Mouse (Mus musculus): Measurements from ENCODE around the gene Hist1h2ad. TPM values are rescaled to one million over a fixed set of nuclear protein-coding genes. Genes with fewer than 3 reads are reported as not detected.
"Not testable (repeated sequence)": the region's sequence is repeated elsewhere in the genome, so short reads cannot be mapped to it uniquely, and the experiment has no call there.

The Hist1h2ad gene
- polyA plus RNA-seq, 1 experiment from 2014 or later: 1.3 TPM

DNA sequence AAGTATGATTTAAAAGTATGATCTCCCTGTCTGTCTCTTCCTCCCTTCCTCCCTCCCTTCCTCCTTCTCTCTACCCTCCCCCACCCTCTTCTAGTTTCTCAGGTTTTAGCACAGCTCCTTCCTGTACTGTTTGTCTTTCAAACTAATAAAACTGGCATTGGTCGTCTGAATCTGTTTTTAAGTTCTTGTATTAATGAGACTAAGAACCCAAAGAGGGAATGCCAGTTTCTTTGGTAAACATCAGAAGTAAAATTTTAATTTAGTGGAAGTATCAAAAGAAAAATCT is 12.7 kb downstream of the Hist1h2ad start:
- WGBS: 5% methylated on average over 1 of the region's 1 CpGs
- H3K27me3 ChIP-seq (ENCODE audit: low read depth, poor library complexity, severe bottlenecking): no peaks in the 10 kb centered on the region
- no peaks in the 10 kb centered on the region for H3K36me3 ChIP-seq
- no peaks in the 10 kb centered on the region for H3K9me3 ChIP-seq (replicated peaks)
- peaks cover 31% of the 10 kb centered on the region for H3K4me1 ChIP-seq
- DNase-seq (ENCODE audit: low spot score): no peak
- H3K27ac ChIP-seq: peak overlapping the region; percentile 95
- peak overlapping the region; percentile 54 for H3K4me3 ChIP-seq

- H3K27me3 ChIP-seq (ENCODE audit: low read depth, poor library complexity, severe bottlenecking): no peaks in the 10 kb centered on the region
- no peak for DNase-seq (ENCODE audit: low spot score)
- H3K27ac ChIP-seq: 0 out of 2 replicates have a peak overlapping the region, but pooled peaks have one; percentile 5
- no peaks in the 10 kb centered on the region for H3K36me3 ChIP-seq
- 95% methylated on average over 7 of the region's 7 CpGs for WGBS
- H3K4me1 ChIP-seq: peaks cover 21% of the 10 kb centered on the region
- H3K4me3 ChIP-seq: no peak overlapping the region
- no peaks in the 10 kb centered on the region for H3K9me3 ChIP-seq (replicated peaks)
These were observed 17.0 kb downstream of the Hist1h2ad start for GRCm38 (mm10) chr13:23591206-23591605.

GRCm38 (mm10) chr13:23591886-23592285 is 17.7 kb downstream of the Hist1h2ad start:
- H3K27me3 ChIP-seq (ENCODE audit: low read depth, poor library complexity, severe bottlenecking); H3K4me3 ChIP-seq; DNase-seq (ENCODE audit: low spot score); H3K9me3 ChIP-seq (replicated peaks); H3K36me3 ChIP-seq: not testable (repeated sequence)
- Histone ChIP-seq H3K27ac (peak overlapping the region; percentile 9; the same call in 1 of the 2 replicates), H3K4me1 (peaks cover 14% of the 10 kb centered on the region)
- WGBS: 88% methylated on average over 7 of the region's 7 CpGs

GRCm38 (mm10) chr13:23592614-23593013 is 18.4 kb downstream of the Hist1h2ad start:
- Histone ChIP-seq H3K36me3 (no peaks in the 10 kb centered on the region), H3K4me1 (peaks cover 11% of the 10 kb centered on the region), H3K4me3 (no peak overlapping the region), H3K9me3 (replicated peaks) (no peaks in the 10 kb centered on the region), H3K27me3 (ENCODE audit: low read depth, poor library complexity, severe bottlenecking) (no peaks in the 10 kb centered on the region), H3K27ac (peak overlapping the region; percentile 32; the same call in 1 of the 2 replicates)
- DNase-seq (ENCODE audit: low spot score): no peak
- 76% methylated on average over 7 of the region's 7 CpGs for WGBS

DNA sequence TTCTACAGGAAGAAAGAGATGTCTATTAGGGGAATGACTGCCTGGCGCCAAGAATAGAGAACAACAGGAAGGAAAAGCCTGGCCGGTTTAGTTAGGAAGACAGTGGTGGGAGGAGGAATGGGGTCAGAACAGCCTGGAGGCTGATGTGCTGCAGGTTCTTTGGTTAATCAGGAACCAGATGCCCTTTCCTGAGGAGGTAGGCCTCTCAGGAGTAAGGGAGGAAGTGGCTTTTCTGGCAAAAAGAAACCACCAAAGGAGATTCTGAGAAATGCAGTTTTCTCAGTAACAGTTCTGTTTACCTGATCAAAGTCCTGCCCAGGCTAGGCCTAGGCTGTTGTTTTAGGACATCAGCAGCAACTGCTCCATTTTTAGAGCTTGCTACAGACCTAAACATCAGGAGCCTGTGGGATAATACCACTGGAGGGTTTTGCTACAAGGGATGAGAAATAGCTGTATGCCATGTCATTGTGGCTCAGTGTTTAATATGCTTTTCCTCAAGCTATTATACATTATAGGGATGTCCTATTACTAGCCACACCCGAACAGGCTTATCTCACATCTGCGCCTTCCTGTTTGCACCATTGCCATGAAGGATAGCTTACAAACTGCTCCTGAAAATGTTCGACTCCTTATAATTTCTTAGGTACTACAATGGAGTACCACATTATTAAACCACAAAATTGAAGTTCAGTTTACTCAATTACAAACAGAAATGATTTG is 19.0 kb downstream of the Hist1h2ad start:
- peak overlapping the region; percentile 32; the same call in 1 of the 2 replicates for H3K27ac ChIP-seq
- no peak for DNase-seq (ENCODE audit: low spot score)
- no peak overlapping the region for H3K4me3 ChIP-seq
- H3K36me3 ChIP-seq: no peaks in the 10 kb centered on the region
- H3K9me3 ChIP-seq (replicated peaks): no peaks in the 10 kb centered on the region
- H3K4me1 ChIP-seq: peaks cover 11% of the 10 kb centered on the region
- WGBS: 79% methylated on average over 5 of the region's 5 CpGs
- H3K27me3 ChIP-seq (ENCODE audit: low read depth, poor library complexity, severe bottlenecking): no peaks in the 10 kb centered on the region

GRCm38 (mm10) chr13:23595185-23595584 is 21.0 kb downstream of the Hist1h2ad start:
- no peak for DNase-seq (ENCODE audit: low spot score)
- Histone ChIP-seq H3K27me3 (ENCODE audit: low read depth, poor library complexity, severe bottlenecking) (no peaks in the 10 kb centered on the region), H3K36me3 (no peaks in the 10 kb centered on the region), H3K4me1 (peaks cover 11% of the 10 kb centered on the region), H3K27ac (no peak overlapping the region), H3K9me3 (replicated peaks) (no peaks in the 10 kb centered on the region), H3K4me3 (no peak overlapping the region)
- WGBS: 91% methylated on average over 2 of the region's 2 CpGs

DNA sequence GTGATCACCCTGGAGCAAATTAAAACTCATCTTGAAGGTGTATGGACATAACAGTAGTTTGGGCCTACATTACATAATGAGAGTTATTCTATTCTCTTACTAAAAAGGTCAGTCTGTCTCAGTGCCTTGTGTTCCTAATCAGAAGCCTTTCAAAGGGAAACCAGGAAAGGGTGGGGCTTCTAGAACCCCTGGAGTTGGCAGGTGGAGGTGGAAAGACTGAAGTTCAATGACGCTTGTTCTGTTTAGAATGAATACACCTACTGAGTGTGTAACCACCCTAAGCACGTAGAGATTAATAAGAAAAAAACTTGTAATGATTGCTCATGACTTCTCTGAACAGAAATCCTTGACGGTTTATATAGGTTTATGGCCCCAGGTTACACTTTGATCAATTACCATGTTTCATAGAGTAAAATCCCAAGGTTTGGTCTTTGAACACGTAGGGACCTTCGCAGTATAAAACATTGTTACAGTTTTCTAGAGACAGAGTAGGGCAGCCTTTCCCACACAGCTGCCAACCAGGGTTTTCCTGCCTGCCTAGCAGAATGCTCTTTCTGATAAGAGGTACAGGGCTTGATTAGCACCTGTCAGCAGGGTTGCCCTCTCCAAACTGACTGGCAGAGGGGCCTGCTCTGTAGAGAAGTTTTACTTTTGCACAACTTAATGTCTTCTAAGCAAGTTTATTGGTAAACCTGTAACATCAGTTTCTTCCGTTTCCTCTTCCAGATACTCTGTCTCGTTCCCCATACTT is 21.6 kb downstream of the Hist1h2ad start:
- Histone ChIP-seq H3K9me3 (replicated peaks) (no peaks in the 10 kb centered on the region), H3K36me3 (no peaks in the 10 kb centered on the region), H3K27me3 (ENCODE audit: low read depth, poor library complexity, severe bottlenecking) (no peaks in the 10 kb centered on the region), H3K4me1 (peaks cover 11% of the 10 kb centered on the region), H3K4me3 (no peak overlapping the region), H3K27ac (no peak overlapping the region)
- WGBS: 85% methylated on average over 7 of the region's 7 CpGs
- no peak for DNase-seq (ENCODE audit: low spot score)

DNA sequence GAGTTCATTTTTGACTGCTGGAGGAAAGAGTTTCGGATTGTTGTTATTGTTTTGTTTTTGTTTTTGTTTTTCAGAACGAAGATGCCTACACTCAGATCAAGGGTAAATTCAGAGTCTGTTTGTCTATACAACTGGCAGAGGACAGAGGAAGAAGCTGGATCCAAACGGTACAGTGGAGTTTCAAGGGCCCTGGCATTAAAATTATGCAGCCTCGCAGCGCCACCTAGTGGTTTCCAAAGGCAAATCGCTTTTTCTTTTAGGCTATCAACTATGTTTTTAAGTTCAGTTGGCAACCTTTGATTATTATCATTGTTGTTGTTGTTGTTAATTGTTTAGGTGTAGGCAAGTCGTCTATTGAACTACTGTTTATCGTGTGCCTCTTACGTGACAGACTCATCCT is 23.8 kb downstream of the Hist1h2ad start:
- Histone ChIP-seq H3K27me3 (ENCODE audit: low read depth, poor library complexity, severe bottlenecking) (no peaks in the 10 kb centered on the region), H3K36me3 (no peaks in the 10 kb centered on the region), H3K9me3 (replicated peaks) (no peaks in the 10 kb centered on the region), H3K4me3 (no peak overlapping the region), H3K27ac (no peak overlapping the region), H3K4me1 (peaks cover 4% of the 10 kb centered on the region)
- WGBS: 6% methylated on average over 9 of the region's 9 CpGs
- DNase-seq (ENCODE audit: low spot score): peak; percentile 84

DNA sequence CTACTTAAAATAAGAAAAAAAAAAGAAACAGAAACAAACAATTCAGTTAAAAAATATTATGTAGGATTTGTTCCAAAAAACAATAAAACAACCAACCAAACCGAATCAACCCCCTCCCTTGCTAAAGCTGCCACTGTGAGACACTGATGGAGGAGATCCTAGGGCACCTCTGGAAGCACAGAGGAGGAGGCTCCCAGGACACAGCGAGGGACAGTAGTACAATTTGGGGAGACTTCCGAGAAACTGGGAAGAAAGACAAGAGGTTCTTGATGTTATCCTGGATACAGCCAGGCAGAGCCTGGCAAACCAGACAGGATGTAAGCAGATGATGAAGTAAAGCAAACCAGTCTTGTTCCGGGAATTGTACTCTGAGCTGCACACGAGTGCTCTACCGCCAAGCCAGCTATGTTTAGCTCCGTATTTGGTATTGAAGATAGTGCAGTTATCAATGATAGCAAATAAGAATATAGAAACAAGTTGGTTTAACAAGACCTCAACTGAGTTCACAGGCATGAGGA is 29.1 kb downstream of the Hist1h2ad start:
- H3K9me3 ChIP-seq (replicated peaks): no peaks in the 10 kb centered on the region
- no peak for DNase-seq (ENCODE audit: low spot score)
- WGBS: 80% methylated on average over 7 of the region's 7 CpGs

GRCm38 (mm10) chr13:23604452-23604851 is 30.3 kb downstream of the Hist1h2ad start:
- no peak overlapping the region for H3K27ac ChIP-seq
- no peaks in the 10 kb centered on the region for H3K36me3 ChIP-seq
- no peak overlapping the region for H3K4me3 ChIP-seq
- H3K27me3 ChIP-seq (ENCODE audit: low read depth, poor library complexity, severe bottlenecking): no peaks in the 10 kb centered on the region
- no peaks in the 10 kb centered on the region for H3K9me3 ChIP-seq (replicated peaks)
- 81% methylated on average over 3 of the region's 3 CpGs for WGBS
- no peak for DNase-seq (ENCODE audit: low spot score)
- no peaks in the 10 kb centered on the region for H3K4me1 ChIP-seq

More for the DNA sequence above, 29.1 kb downstream of the Hist1h2ad start:
- no peak overlapping the region for H3K4me3 ChIP-seq
- H3K27ac ChIP-seq: no peak overlapping the region
- H3K27me3 ChIP-seq (ENCODE audit: low read depth, poor library complexity, severe bottlenecking): no peaks in the 10 kb centered on the region
- H3K4me1 ChIP-seq: no peaks in the 10 kb centered on the region
- no peaks in the 10 kb centered on the region for H3K36me3 ChIP-seq

- H3K36me3 ChIP-seq: no peaks in the 10 kb centered on the region
- no peaks in the 10 kb centered on the region for H3K9me3 ChIP-seq (replicated peaks)
- H3K4me3 ChIP-seq: no peak overlapping the region
- H3K27ac ChIP-seq: no peak overlapping the region
- no peaks in the 10 kb centered on the region for H3K4me1 ChIP-seq
- WGBS: 94% methylated on average over 3 of the region's 3 CpGs
- DNase-seq (ENCODE audit: low spot score): no peak
- no peaks in the 10 kb centered on the region for H3K27me3 ChIP-seq (ENCODE audit: low read depth, poor library complexity, severe bottlenecking)
These were observed 30.9 kb downstream of the Hist1h2ad start for GRCm38 (mm10) chr13:23605052-23605451.

GRCm38 (mm10) chr13:23609209-23609608 is 35.0 kb downstream of the Hist1h2ad start:
- 92% methylated on average over 4 of the region's 4 CpGs for WGBS
- H3K27ac ChIP-seq: no peak overlapping the region
- H3K4me1 ChIP-seq: no peaks in the 10 kb centered on the region

DNA sequence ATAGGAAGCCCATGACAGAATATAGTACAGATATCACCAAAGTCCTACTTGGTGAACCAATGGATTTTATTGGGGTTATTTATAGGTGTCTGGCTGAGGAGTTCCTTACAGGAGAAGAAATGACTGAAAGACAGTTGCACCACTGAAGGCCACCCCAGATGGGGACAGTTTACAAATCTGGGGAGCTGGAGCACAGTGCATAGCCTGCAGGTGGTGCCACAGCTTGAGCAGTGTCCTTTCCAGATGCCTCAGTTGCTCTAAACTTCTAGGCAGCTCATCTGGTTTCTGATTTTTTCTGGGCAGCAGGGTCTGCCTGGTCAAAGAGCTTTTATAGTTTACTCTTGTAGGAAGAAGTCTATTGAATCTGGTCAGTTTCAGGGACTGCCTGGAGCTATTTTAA is 35.7 kb downstream of the Hist1h2ad start:
- no peak for DNase-seq (ENCODE audit: low spot score)
- Histone ChIP-seq H3K9me3 (replicated peaks) (no peaks in the 10 kb centered on the region), H3K4me1 (no peaks in the 10 kb centered on the region), H3K4me3 (no peak overlapping the region), H3K36me3 (no peaks in the 10 kb centered on the region), H3K27ac (no peak overlapping the region), H3K27me3 (ENCODE audit: low read depth, poor library complexity, severe bottlenecking) (no peaks in the 10 kb centered on the region)

More at GRCm38 (mm10) chr13:23609209-23609608, 35.0 kb downstream of the Hist1h2ad start:
- no peak for DNase-seq (ENCODE audit: low spot score)
- H3K4me3 ChIP-seq: no peak overlapping the region
- no peaks in the 10 kb centered on the region for H3K36me3 ChIP-seq
- H3K27me3 ChIP-seq (ENCODE audit: low read depth, poor library complexity, severe bottlenecking): no peaks in the 10 kb centered on the region
- H3K9me3 ChIP-seq (replicated peaks): no peaks in the 10 kb centered on the region

Measured in limb, embryonic 10.5 days (tissue).